Mouse (Mus musculus): ENCODE measurements around the gene Ltb. TPM values are rescaled to one million over a fixed set of nuclear protein-coding genes. Genes with fewer than 3 reads are reported as not detected.

The Ltb gene
- polyA plus RNA-seq, 1 experiment from 2014 or later = 0.64 TPM

- peak overlapping the region; percentile 100 for H3K9ac ChIP-seq (replicated peaks)
- peak overlapping the region; percentile 99 for H3K27ac ChIP-seq
- peaks cover 30% of the 10 kb centered on the region for H3K36me3 ChIP-seq
- peak overlapping the region; percentile 97 for H3K4me2 ChIP-seq
- no peaks in the 10 kb centered on the region for H3K9me3 ChIP-seq
- H3K27me3 ChIP-seq = no peaks in the 10 kb centered on the region
- H3K4me1 ChIP-seq (replicated peaks) = peaks cover 40% of the 10 kb centered on the region
- 27% methylated on average over 12 of the region's 12 CpGs for WGBS
- 0 out of 2 replicates have a peak, but pooled peaks have one; percentile 2 for ATAC-seq (ENCODE audit: insufficient number of reproducible peaks, insufficient read depth, low FRiP score, low TSS enrichment, low read depth)
- H3K4me3 ChIP-seq (replicated peaks) = peak overlapping the region; percentile 96
Measured at GRCm38 (mm10) chr17:35240384-35241304, 46.4 kb downstream of the Ltb start.

- peaks cover 38% of the 10 kb centered on the region for H3K36me3 ChIP-seq
- H3K27me3 ChIP-seq = no peaks in the 10 kb centered on the region
- H3K27ac ChIP-seq = peak within 1 kb of the TSS; percentile 99
- H3K9ac ChIP-seq (replicated peaks) = peak within 1 kb of the TSS; percentile 100
- H3K4me2 ChIP-seq = peak within 1 kb of the TSS; percentile 97
- ATAC-seq (ENCODE audit: insufficient number of reproducible peaks, insufficient read depth, low FRiP score, low TSS enrichment, low read depth) = peak; percentile 93
- H3K9me3 ChIP-seq = no peaks in the 10 kb centered on the region
- peaks cover 41% of the 10 kb centered on the region for H3K4me1 ChIP-seq (replicated peaks)
- H3K4me3 ChIP-seq (replicated peaks) = peak within 1 kb of the TSS; percentile 96
- WGBS = 0% methylated on average over 69 of the region's 69 CpGs
Measured at GRCm38 (mm10) chr17:35241305-35242014, 47.2 kb downstream of the Ltb start, which contains the start of gene Ddx39b. Gene Ddx39b, plus strand, starts transcription at chr17:35241746.

GRCm38 (mm10) chr17:35242015-35242941 is 48.0 kb downstream of the Ltb start:
- Histone ChIP-seq H3K4me2 (peak overlapping the region; percentile 97), H3K27ac (peak overlapping the region; percentile 99), H3K4me3 (replicated peaks) (peak overlapping the region; percentile 96), H3K36me3 (peaks cover 47% of the 10 kb centered on the region), H3K4me1 (replicated peaks) (peaks cover 38% of the 10 kb centered on the region), H3K27me3 (no peaks in the 10 kb centered on the region), H3K9ac (replicated peaks) (peak overlapping the region; percentile 100), H3K9me3 (no peaks in the 10 kb centered on the region)
- under 1% methylated on average over 54 of the region's 55 CpGs for WGBS
- peak; percentile 23 for ATAC-seq (ENCODE audit: insufficient number of reproducible peaks, insufficient read depth, low FRiP score, low TSS enrichment, low read depth)

- Histone ChIP-seq H3K36me3 (peaks cover 52% of the 10 kb centered on the region), H3K4me3 (replicated peaks) (peak overlapping the region; percentile 96)
Measured at GRCm38 (mm10) chr17:35243086-35243485, 48.8 kb downstream of the Ltb start.

GRCm38 (mm10) chr17:35244999-35245398 is 50.8 kb downstream of the Ltb start:
- Histone ChIP-seq H3K27ac (no peak overlapping the region), H3K9me3 (no peaks in the 10 kb centered on the region), H3K4me2 (peak overlapping the region; percentile 97), H3K4me3 (replicated peaks) (peak overlapping the region; percentile 96), H3K27me3 (no peaks in the 10 kb centered on the region), H3K9ac (replicated peaks) (peak overlapping the region; percentile 100), H3K4me1 (replicated peaks) (peaks cover 38% of the 10 kb centered on the region), H3K36me3 (peaks cover 72% of the 10 kb centered on the region)
- ATAC-seq (ENCODE audit: insufficient number of reproducible peaks, insufficient read depth, low FRiP score, low TSS enrichment, low read depth) = no peak
- WGBS = 84% methylated on average over 2 of the region's 2 CpGs

More at GRCm38 (mm10) chr17:35243086-35243485, 48.8 kb downstream of the Ltb start:
- WGBS = 10% methylated on average over 16 of the region's 16 CpGs
- H3K4me2 ChIP-seq = peak overlapping the region; percentile 97
- ATAC-seq (ENCODE audit: insufficient number of reproducible peaks, insufficient read depth, low FRiP score, low TSS enrichment, low read depth) = no peak
- H3K9ac ChIP-seq (replicated peaks) = peak overlapping the region; percentile 100
- no peaks in the 10 kb centered on the region for H3K9me3 ChIP-seq
- no peaks in the 10 kb centered on the region for H3K27me3 ChIP-seq
- H3K27ac ChIP-seq = peak overlapping the region; percentile 99
- H3K4me1 ChIP-seq (replicated peaks) = peaks cover 38% of the 10 kb centered on the region

Small RNA genes lying within 50 kb of the gene (microRNA-seq; reads per million reads assigned to microRNA genes)
- gene Mir6973a = not detected
- gene Mir6974 = not detected
- 1.9 reads per million for gene Mir6975

Other genes starting within 250 kb of the Ltb start
- 0.19 TPM in 1 of 2 replicates, not detected in the other for gene Hspa1b, start 235.2 kb upstream of the Ltb start, polyA plus RNA-seq (2016; fragmentation: Nextera tagmentation; extraction: Ambion mirVana)
- not detected in 2 replicates for gene Gm20481, start 224.5 kb upstream of the Ltb start, polyA plus RNA-seq (2016; fragmentation: Nextera tagmentation; extraction: Ambion mirVana)
- gene Hspa1a, start 222.3 kb upstream of the Ltb start, polyA plus RNA-seq (2016; fragmentation: Nextera tagmentation; extraction: Ambion mirVana) = 1.9 and 2.0 TPM in 2 replicates
- gene Hspa1l, start 221.7 kb upstream of the Ltb start, polyA plus RNA-seq (2016; fragmentation: Nextera tagmentation; extraction: Ambion mirVana) = 1.0 and 1.1 TPM in 2 replicates
- 222 and 234 TPM in 2 replicates for gene Lsm2, start 212.6 kb upstream of the Ltb start, polyA plus RNA-seq (2016; fragmentation: Nextera tagmentation; extraction: Ambion mirVana)
- gene Vars, start 193.5 kb upstream of the Ltb start, polyA plus RNA-seq (2016; fragmentation: Nextera tagmentation; extraction: Ambion mirVana) = 169 and 171 TPM in 2 replicates
- gene Vwa7, start 177.9 kb upstream of the Ltb start, polyA plus RNA-seq (2016; fragmentation: Nextera tagmentation; extraction: Ambion mirVana) = 0.10 and 0.13 TPM in 2 replicates
- 3.2 and 3.3 TPM in 2 replicates for gene Sapcd1, start 166.4 kb upstream of the Ltb start, polyA plus RNA-seq (2016; fragmentation: Nextera tagmentation; extraction: Ambion mirVana)
- gene Msh5, start 147.7 kb upstream of the Ltb start, polyA plus RNA-seq (2016; fragmentation: Nextera tagmentation; extraction: Ambion mirVana) = 2.9 and 3.4 TPM in 2 replicates
- gene Clic1, start 144.5 kb upstream of the Ltb start, polyA plus RNA-seq (2016; fragmentation: Nextera tagmentation; extraction: Ambion mirVana) = 194 and 195 TPM in 2 replicates
- gene Ddah2, start 135.4 kb upstream of the Ltb start, polyA plus RNA-seq (2016; fragmentation: Nextera tagmentation; extraction: Ambion mirVana) = 489 and 492 TPM in 2 replicates
- gene Ly6g6c, start 129.1 kb upstream of the Ltb start, polyA plus RNA-seq (2016; fragmentation: Nextera tagmentation; extraction: Ambion mirVana) = not detected in 2 replicates
- gene Mpig6b, start 128.3 kb upstream of the Ltb start, polyA plus RNA-seq (2016; fragmentation: Nextera tagmentation; extraction: Ambion mirVana) = 0.68 and 0.76 TPM in 2 replicates
- gene Ly6g6e, start 117.5 kb upstream of the Ltb start, polyA plus RNA-seq (2016; fragmentation: Nextera tagmentation; extraction: Ambion mirVana) = 1.3 and 2.5 TPM in 2 replicates
- 0.68 and 1.0 TPM in 2 replicates for gene Ly6g6d, start 116.4 kb upstream of the Ltb start, polyA plus RNA-seq (2016; fragmentation: Nextera tagmentation; extraction: Ambion mirVana)
- gene Ly6g6f, start 108.8 kb upstream of the Ltb start, polyA plus RNA-seq (2016; fragmentation: Nextera tagmentation; extraction: Ambion mirVana) = 0.44 and 0.66 TPM in 2 replicates
- gene Abhd16a, start 105.2 kb upstream of the Ltb start, polyA plus RNA-seq (2016; fragmentation: Nextera tagmentation; extraction: Ambion mirVana) = 74.5 and 75.3 TPM in 2 replicates
- not detected in 2 replicates for gene Ly6g5c, start 86.2 kb upstream of the Ltb start, polyA plus RNA-seq (2016; fragmentation: Nextera tagmentation; extraction: Ambion mirVana)
- gene Ly6g5b, start 79.0 kb upstream of the Ltb start, polyA plus RNA-seq (2016; fragmentation: Nextera tagmentation; extraction: Ambion mirVana) = 1.1 and 1.3 TPM in 2 replicates
- gene Gpank1, start 73.0 kb upstream of the Ltb start, polyA plus RNA-seq (2016; fragmentation: Nextera tagmentation; extraction: Ambion mirVana) = 22.4 and 23.7 TPM in 2 replicates
- gene Csnk2b, start 72.4 kb upstream of the Ltb start, polyA plus RNA-seq (2016; fragmentation: Nextera tagmentation; extraction: Ambion mirVana) = 266 and 270 TPM in 2 replicates
- 7.1 and 10.1 TPM in 2 replicates for gene D17H6S53E, start 68.1 kb upstream of the Ltb start, polyA plus RNA-seq (2016; fragmentation: Nextera tagmentation; extraction: Ambion mirVana)
- 0.61 and 0.70 TPM in 2 replicates for gene Apom, start 62.4 kb upstream of the Ltb start, polyA plus RNA-seq (2016; fragmentation: Nextera tagmentation; extraction: Ambion mirVana)
- gene Bag6, start 59.3 kb upstream of the Ltb start, polyA plus RNA-seq (2016; fragmentation: Nextera tagmentation; extraction: Ambion mirVana) = 70.4 TPM in 2 replicates
- 212 and 231 TPM in 2 replicates for gene Prrc2a, start 29.5 kb upstream of the Ltb start, polyA plus RNA-seq (2016; fragmentation: Nextera tagmentation; extraction: Ambion mirVana)
- gene Aif1, start 18.4 kb upstream of the Ltb start, polyA plus RNA-seq (2016; fragmentation: Nextera tagmentation; extraction: Ambion mirVana) = 4.7 and 4.9 TPM in 2 replicates
- 5.6 and 6.0 TPM in 2 replicates for gene Lst1, start 6.0 kb upstream of the Ltb start, polyA plus RNA-seq (2016; fragmentation: Nextera tagmentation; extraction: Ambion mirVana)
- not detected in 2 replicates for gene Tnf, start 7.6 kb downstream of the Ltb start, polyA plus RNA-seq (2016; fragmentation: Nextera tagmentation; extraction: Ambion mirVana)
- not detected in 2 replicates for gene Lta, start 10.9 kb downstream of the Ltb start, polyA plus RNA-seq (2016; fragmentation: Nextera tagmentation; extraction: Ambion mirVana)
- 0.45 and 1.1 TPM in 2 replicates for gene Gm16181, start 26.4 kb downstream of the Ltb start, polyA plus RNA-seq (2016; fragmentation: Nextera tagmentation; extraction: Ambion mirVana)
- gene Atp6v1g2, start 39.2 kb downstream of the Ltb start, polyA plus RNA-seq (2016; fragmentation: Nextera tagmentation; extraction: Ambion mirVana) = 4.3 and 4.8 TPM in 2 replicates
- gene Nfkbil1, start 41.4 kb downstream of the Ltb start, polyA plus RNA-seq (2016; fragmentation: Nextera tagmentation; extraction: Ambion mirVana) = 13.3 and 15.5 TPM in 2 replicates
- gene Ddx39b, start 47.3 kb downstream of the Ltb start, polyA plus RNA-seq (2016; fragmentation: Nextera tagmentation; extraction: Ambion mirVana) = 620 and 638 TPM in 2 replicates
- gene H2-D1, start 68.3 kb downstream of the Ltb start, polyA plus RNA-seq (2016; fragmentation: Nextera tagmentation; extraction: Ambion mirVana) = 17.8 and 18.8 TPM in 2 replicates
- 0.13 TPM in 1 of 2 replicates, not detected in the other for gene H2-Q1, start 126.0 kb downstream of the Ltb start, polyA plus RNA-seq (2016; fragmentation: Nextera tagmentation; extraction: Ambion mirVana)
- gene H2-Q2, start 147.8 kb downstream of the Ltb start, polyA plus RNA-seq (2016; fragmentation: Nextera tagmentation; extraction: Ambion mirVana) = 0.45 and 0.88 TPM in 2 replicates
- 5.0 and 6.0 TPM in 2 replicates for gene H2-Q4, start 185.2 kb downstream of the Ltb start, polyA plus RNA-seq (2016; fragmentation: Nextera tagmentation; extraction: Ambion mirVana)
- gene H2-Q6, start 230.4 kb downstream of the Ltb start, polyA plus RNA-seq (2016; fragmentation: Nextera tagmentation; extraction: Ambion mirVana) = 2.0 TPM in 2 replicates
- gene H2-Q7, start 244.7 kb downstream of the Ltb start, polyA plus RNA-seq (2016; fragmentation: Nextera tagmentation; extraction: Ambion mirVana) = 17.3 and 19.3 TPM in 2 replicates

All from limb, embryonic 12.5 days (tissue).